Mouse (Mus musculus) megakaryocyte, embryonic 14.5 days (primary cell): ENCODE data around the gene Gm43552.

Source experiments
- FLI1 ChIP-seq: IDR thresholded peaks from 2 replicates; pipeline ENCODE4 v1.6.1; 2012; ENCODE audit warnings: low read length, inconsistent platforms, mixed read lengths
- GATA1 ChIP-seq: IDR thresholded peaks from 3 replicates; pipeline ENCODE4 v1.6.1; 2012; ENCODE audit warnings: mixed read lengths, low read length, inconsistent platforms, borderline replicate concordance

DNA sequence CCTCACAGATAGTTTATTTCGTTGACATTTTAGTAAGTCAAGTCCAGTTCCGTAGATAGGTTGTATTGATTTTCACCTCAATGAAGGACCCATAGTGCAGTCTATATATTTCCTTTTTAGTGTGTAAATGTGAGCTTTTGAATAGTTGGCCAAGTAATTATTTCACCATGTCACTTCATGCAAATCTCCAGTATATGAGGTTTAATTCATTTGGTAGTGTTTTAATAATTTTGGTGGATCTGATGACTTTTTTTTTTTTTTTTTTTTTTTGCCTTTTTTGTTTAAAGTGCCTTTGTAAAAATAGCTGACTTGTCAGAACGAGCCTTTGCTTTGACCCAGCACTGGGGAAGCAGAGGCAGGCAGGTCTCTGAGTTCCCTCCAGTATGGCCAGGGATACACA, 47.2 kb upstream of the Gm43552 start:
- TF ChIP-seq GATA1 (no peak), FLI1 (no peak)
